Mouse (Mus musculus): Measurements from ENCODE around the gene Unc13b.

DNA sequence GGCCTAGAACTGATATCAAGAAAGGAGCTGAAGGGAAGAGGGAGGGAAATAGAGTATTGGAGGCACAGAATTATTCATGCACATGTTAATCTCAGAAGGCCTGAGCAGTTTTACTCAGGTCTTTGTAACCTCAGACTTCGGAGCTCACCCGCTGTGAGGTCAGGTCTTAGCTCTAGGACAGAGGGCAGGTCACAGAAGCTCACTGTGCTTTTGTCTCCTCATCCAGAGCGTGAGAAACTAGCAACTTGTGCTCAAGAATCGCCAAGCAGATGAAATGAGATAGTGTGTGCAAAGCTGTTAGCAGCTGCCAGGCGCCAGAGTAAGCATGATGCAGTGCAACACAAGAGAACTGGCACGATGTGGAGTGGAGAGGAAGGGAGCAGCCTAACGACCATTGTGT, 189.3 kb downstream of the Unc13b start:
- no peak for TF ChIP-seq GATA1 (IDR thresholded peaks at IDR 0.05; ENCODE audit: low read length)
- TF ChIP-seq TAL1 (IDR thresholded peaks at IDR 0.05; ENCODE audit: low read length) = no peak
